Mouse (Mus musculus) myocyte (in vitro differentiated cells): Measurements from ENCODE around the gene Ifit3.

Experiments used
- E2F4 ChIP-seq: IDR thresholded peaks from one replicate; pipeline ENCODE4 v1.6.1; 2011; ENCODE audit warnings: mild to moderate bottlenecking, control low read depth, moderate library complexity; ENCODE audit not compliant: insufficient read depth
- MAX ChIP-seq: IDR thresholded peaks from one replicate; pipeline ENCODE4 v1.6.1; 2011; ENCODE audit warnings: low read depth, mild to moderate bottlenecking, control low read depth
- POLR2A ChIP-seq: IDR thresholded peaks from one replicate; pipeline ENCODE4 v1.6.1; 2011; ENCODE audit warnings: low read depth, mild to moderate bottlenecking, control low read depth, moderate library complexity; ENCODE audit not compliant: insufficient read length
- POLR2AphosphoS2 ChIP-seq: IDR thresholded peaks from one replicate; pipeline ENCODE4 v1.6.1; 2011; ENCODE audit warnings: low read depth, control low read depth; ENCODE audit not compliant: insufficient read length
- REST ChIP-seq: IDR thresholded peaks from one replicate; pipeline ENCODE4 v1.6.1; 2011; ENCODE audit warnings: mild to moderate bottlenecking, control low read depth, moderate library complexity; ENCODE audit not compliant: insufficient read depth, insufficient read length
- SRF ChIP-seq: IDR thresholded peaks from one replicate; pipeline ENCODE4 v1.6.1; 2011; ENCODE audit warnings: low read depth; ENCODE audit not compliant: control insufficient read depth, insufficient read length
- TCF12 ChIP-seq: IDR thresholded peaks from one replicate; pipeline ENCODE4 v1.6.1; 2011; ENCODE audit warnings: mild to moderate bottlenecking, control low read depth; ENCODE audit not compliant: poor library complexity, insufficient read depth, severe bottlenecking

- no peak for TF ChIP-seq POLR2AphosphoS2
- no peak for TF ChIP-seq REST
- no peak for TF ChIP-seq E2F4
- TF ChIP-seq POLR2A: no peak
- TF ChIP-seq SRF: no peak
- TF ChIP-seq TCF12: no peak
- TF ChIP-seq MAX: no peak
Observed at GRCm38 (mm10) chr19:34623781-34624180, 40.5 kb downstream of the Ifit3 start.
